Mouse (Mus musculus): ENCODE data around the gene Cdh13. TPM values are rescaled to one million over a fixed set of nuclear protein-coding genes. Genes with fewer than 3 reads are reported as not detected.

Cdh13 gene
- polyA plus RNA-seq, 1 experiment, result 44.3 TPM

DNA sequence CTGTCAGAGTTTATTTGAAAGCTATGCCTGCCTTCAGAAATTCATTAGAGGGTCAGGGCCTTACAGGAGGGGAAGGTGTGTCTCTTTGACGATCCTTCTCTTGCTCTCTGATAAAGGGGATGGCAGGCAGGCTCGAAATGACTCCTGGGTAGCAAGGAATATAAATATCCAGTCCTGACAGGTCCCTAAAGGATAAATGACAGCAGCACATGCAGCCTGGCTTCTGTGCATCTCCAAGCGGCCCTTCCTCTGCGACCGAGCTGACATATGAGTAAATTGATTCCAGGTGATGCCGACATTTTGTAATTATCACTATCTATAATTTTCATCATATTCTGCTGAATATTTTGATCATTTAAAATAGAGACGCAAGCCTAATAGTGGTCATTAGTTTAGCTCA is 145.4 kb downstream of the Cdh13 start:
- H3K4me3 ChIP-seq (replicated peaks; ENCODE audit: extremely low read depth, low read depth, low read length), result no peak overlapping the region
- H3K4me1 ChIP-seq (ENCODE audit: control insufficient read depth, insufficient read depth, low read length), result no peaks in the 10 kb centered on the region
- 80% methylated on average over 7 of the region's 7 CpGs for WGBS
- DNase-seq, result no peak
- no peak for TF ChIP-seq CTCF (IDR thresholded peaks at IDR 0.05; ENCODE audit: insufficient read depth, low read length)
- no peak for TF ChIP-seq POLR2A (IDR thresholded peaks at IDR 0.05; ENCODE audit: borderline replicate concordance, extremely low read depth, low read depth, low read length)

- 64% methylated on average over 11 of the region's 11 CpGs for WGBS
- no peak overlapping the region for H3K4me3 ChIP-seq (replicated peaks; ENCODE audit: extremely low read depth, low read depth, low read length)
- H3K4me1 ChIP-seq (ENCODE audit: control insufficient read depth, insufficient read depth, low read length), result no peaks in the 10 kb centered on the region
- DNase-seq, result no peak
- TF ChIP-seq CTCF (IDR thresholded peaks at IDR 0.05; ENCODE audit: insufficient read depth, low read length) (no peak), POLR2A (IDR thresholded peaks at IDR 0.05; ENCODE audit: borderline replicate concordance, extremely low read depth, low read depth, low read length) (no peak)
These were observed 148.4 kb downstream of the Cdh13 start for GRCm38 (mm10) chr8:118431731-118432440.

GRCm38 (mm10) chr8:118433553-118434180 is 150.1 kb downstream of the Cdh13 start:
- no peaks in the 10 kb centered on the region for H3K4me1 ChIP-seq (ENCODE audit: control insufficient read depth, insufficient read depth, low read length)
- TF ChIP-seq POLR2A (IDR thresholded peaks at IDR 0.05; ENCODE audit: borderline replicate concordance, extremely low read depth, low read depth, low read length) (no peak), CTCF (IDR thresholded peaks at IDR 0.05; ENCODE audit: insufficient read depth, low read length) (no peak)
- no peak overlapping the region for H3K4me3 ChIP-seq (replicated peaks; ENCODE audit: extremely low read depth, low read depth, low read length)
- 54% methylated on average over 3 of the region's 3 CpGs for WGBS
- no peak for DNase-seq

GRCm38 (mm10) chr8:118436751-118437150 is 153.2 kb downstream of the Cdh13 start:
- DNase-seq, result no peak
- Histone ChIP-seq H3K4me3 (replicated peaks; ENCODE audit: extremely low read depth, low read depth, low read length) (no peak overlapping the region), H3K4me1 (ENCODE audit: control insufficient read depth, insufficient read depth, low read length) (no peaks in the 10 kb centered on the region)
- WGBS, result 75% methylated on average over 5 of the region's 5 CpGs
- TF ChIP-seq POLR2A (IDR thresholded peaks at IDR 0.05; ENCODE audit: borderline replicate concordance, extremely low read depth, low read depth, low read length) (no peak), CTCF (IDR thresholded peaks at IDR 0.05; ENCODE audit: insufficient read depth, low read length) (no peak)

- H3K4me3 ChIP-seq (replicated peaks; ENCODE audit: extremely low read depth, low read depth, low read length), result no peak overlapping the region
These were observed 153.6 kb downstream of the Cdh13 start for GRCm38 (mm10) chr8:118437152-118437551.

GRCm38 (mm10) chr8:118437874-118438273 is 154.3 kb downstream of the Cdh13 start:
- Histone ChIP-seq H3K4me1 (ENCODE audit: control insufficient read depth, insufficient read depth, low read length) (no peaks in the 10 kb centered on the region), H3K4me3 (replicated peaks; ENCODE audit: extremely low read depth, low read depth, low read length) (no peak overlapping the region)
- TF ChIP-seq POLR2A (IDR thresholded peaks at IDR 0.05; ENCODE audit: borderline replicate concordance, extremely low read depth, low read depth, low read length), result no peak
- TF ChIP-seq CTCF (IDR thresholded peaks at IDR 0.05; ENCODE audit: insufficient read depth, low read length), result no peak
- WGBS, result 70% methylated on average over 3 of the region's 3 CpGs
- DNase-seq, result no peak

More at GRCm38 (mm10) chr8:118437152-118437551, 153.6 kb downstream of the Cdh13 start:
- TF ChIP-seq POLR2A (IDR thresholded peaks at IDR 0.05; ENCODE audit: borderline replicate concordance, extremely low read depth, low read depth, low read length) (no peak), CTCF (IDR thresholded peaks at IDR 0.05; ENCODE audit: insufficient read depth, low read length) (no peak)
- DNase-seq, result no peak
- no peaks in the 10 kb centered on the region for H3K4me1 ChIP-seq (ENCODE audit: control insufficient read depth, insufficient read depth, low read length)
- 83% methylated on average over 10 of the region's 10 CpGs for WGBS

GRCm38 (mm10) chr8:118439857-118440256 is 156.3 kb downstream of the Cdh13 start:
- 69% methylated on average over 5 of the region's 5 CpGs for WGBS
- TF ChIP-seq POLR2A (IDR thresholded peaks at IDR 0.05; ENCODE audit: borderline replicate concordance, extremely low read depth, low read depth, low read length), result no peak
- TF ChIP-seq CTCF (IDR thresholded peaks at IDR 0.05; ENCODE audit: insufficient read depth, low read length), result no peak
- Histone ChIP-seq H3K4me3 (replicated peaks; ENCODE audit: extremely low read depth, low read depth, low read length) (no peak overlapping the region), H3K4me1 (ENCODE audit: control insufficient read depth, insufficient read depth, low read length) (no peaks in the 10 kb centered on the region)
- no peak for DNase-seq

DNA sequence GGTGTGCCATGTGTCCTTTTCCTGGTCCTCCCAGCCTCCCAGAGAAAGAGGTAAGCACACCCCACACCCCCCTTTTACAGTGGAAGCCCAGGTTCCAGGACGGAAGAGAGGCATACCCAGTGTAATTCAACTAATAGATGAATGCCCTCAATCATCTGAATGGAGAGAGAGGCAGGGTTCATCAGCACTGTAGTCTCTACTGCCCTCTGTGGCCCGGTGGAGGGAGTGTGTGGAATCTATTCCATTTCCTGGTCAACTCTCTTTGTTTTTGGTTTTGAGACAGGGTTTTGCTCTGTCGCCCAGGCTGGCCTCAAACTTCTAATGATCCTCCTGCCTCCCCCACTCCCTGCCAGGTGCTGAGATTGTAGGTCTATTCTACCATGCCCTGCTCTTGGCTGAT is 159.8 kb downstream of the Cdh13 start:
- H3K4me1 ChIP-seq (ENCODE audit: control insufficient read depth, insufficient read depth, low read length), result no peaks in the 10 kb centered on the region
- 37% methylated on average over 3 of the region's 3 CpGs for WGBS
- no peak for DNase-seq

DNA sequence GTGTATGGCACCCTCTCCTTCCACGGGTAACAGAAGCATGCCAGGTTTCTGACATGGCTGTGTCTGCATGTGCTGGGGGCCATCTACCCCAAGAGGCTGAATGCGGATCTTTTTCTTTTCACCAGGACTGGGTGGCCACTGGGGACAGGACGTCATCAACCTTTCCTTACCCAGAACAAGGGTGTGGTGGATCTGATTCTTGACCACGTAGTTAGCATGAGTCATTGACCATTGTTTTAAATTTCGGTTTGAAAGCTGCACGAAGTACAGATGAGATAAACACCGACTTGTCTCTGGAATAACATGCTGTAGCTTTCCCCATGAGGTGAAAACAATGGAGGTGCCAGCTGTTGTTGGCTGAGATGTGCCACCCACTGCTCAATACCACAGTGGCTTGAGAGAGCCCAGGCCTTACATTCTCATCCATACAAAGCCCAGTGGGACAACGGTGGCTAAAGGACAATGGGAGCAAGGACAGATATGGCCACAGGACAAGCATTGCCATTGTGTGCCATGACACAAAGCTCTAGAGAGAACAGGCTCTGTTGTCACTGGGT is 161.2 kb downstream of the Cdh13 start:
- Histone ChIP-seq H3K4me3 (replicated peaks; ENCODE audit: extremely low read depth, low read depth, low read length) (no peak overlapping the region), H3K4me1 (ENCODE audit: control insufficient read depth, insufficient read depth, low read length) (no peaks in the 10 kb centered on the region)
- no peak for DNase-seq
- TF ChIP-seq POLR2A (IDR thresholded peaks at IDR 0.05; ENCODE audit: borderline replicate concordance, extremely low read depth, low read depth, low read length), result no peak
- no peak for TF ChIP-seq CTCF (IDR thresholded peaks at IDR 0.05; ENCODE audit: insufficient read depth, low read length)
- 52% methylated on average over 8 of the region's 8 CpGs for WGBS

More for the DNA sequence above, 159.8 kb downstream of the Cdh13 start:
- TF ChIP-seq CTCF (IDR thresholded peaks at IDR 0.05; ENCODE audit: insufficient read depth, low read length) (peak; percentile 46), POLR2A (IDR thresholded peaks at IDR 0.05; ENCODE audit: borderline replicate concordance, extremely low read depth, low read depth, low read length) (no peak)
- no peak overlapping the region for H3K4me3 ChIP-seq (replicated peaks; ENCODE audit: extremely low read depth, low read depth, low read length)
